Mouse (Mus musculus) neural tube, embryonic 11.5 days (tissue): Measurements from ENCODE around the gene Zfp384. TPM values are rescaled to one million over a fixed set of nuclear protein-coding genes. Genes with fewer than 3 reads are reported as not detected.

Experiments used
- ATAC-seq: fragments of 200-750 bp; cut with Nextera tagmentation; 2 replicates; pipeline ENCODE4 v1.8.0; 2017; ENCODE audit warnings: moderate number of reproducible peaks, mild to moderate bottlenecking, moderate TSS enrichment, moderate library complexity; ENCODE audit not compliant: insufficient read depth, low FRiP score, low TSS enrichment
- DNase-seq: peaks from one replicate; pipeline ENCODE4 v3.0.0-alpha.2; 2015; ENCODE audit warnings: low spot score
- H3K27ac ChIP-seq: fragments of 300-500 bp; sonication (generic); 2 replicates; pipeline ENCODE4 v1.5.1; 2014; ENCODE audit warnings: low read depth, mild to moderate bottlenecking, low read length
- H3K27me3 ChIP-seq: fragments of 300-500 bp; sonication (generic); 2 replicates; pipeline ENCODE4 v1.6.1; 2014; ENCODE audit warnings: mild to moderate bottlenecking, low read length, mixed read lengths; ENCODE audit not compliant: control insufficient read depth, insufficient read depth
- H3K36me3 ChIP-seq: fragments of 300-500 bp; sonication (generic); 2 replicates; pipeline ENCODE4 v1.6.1; 2014; ENCODE audit warnings: mild to moderate bottlenecking, low read length, moderate library complexity, mixed read lengths; ENCODE audit not compliant: control insufficient read depth, insufficient read depth
- H3K4me1 ChIP-seq: fragments of 300-500 bp; sonication (generic); 2 replicates; pipeline ENCODE4 v1.6.1; 2014; ENCODE audit warnings: low read length, mixed read lengths; ENCODE audit not compliant: control insufficient read depth, insufficient read depth
- H3K4me2 ChIP-seq: fragments of 300-500 bp; sonication (generic); 2 replicates; pipeline ENCODE4 v1.6.1; 2014; ENCODE audit warnings: low read depth, mild to moderate bottlenecking, moderate library complexity
- H3K4me3 ChIP-seq: fragments of 300-500 bp; sonication (generic); 2 replicates; pipeline ENCODE4 v1.5.1; 2014; ENCODE audit warnings: low read depth, low read length
- H3K9ac ChIP-seq: fragments of 300-500 bp; sonication (generic); 2 replicates; pipeline ENCODE4 v1.6.1; 2014; ENCODE audit warnings: mild to moderate bottlenecking, low read length
- H3K9me3 ChIP-seq: fragments of 300-500 bp; sonication (generic); 2 replicates; pipeline ENCODE4 v1.6.1; 2016; ENCODE audit warnings: low read length; ENCODE audit not compliant: control insufficient read depth
- WGBS: fragments of 180-500 bp; shearing (Covaris S2); extraction: QIAGEN DNeasy Blood & Tissue Kit; methylation state at CpG from one replicate; pipeline ENCODE4 v1.1.7; 2014; 5-methylcytosine and 5-hydroxymethylcytosine counted together
- polyA plus RNA-seq: library from polyadenylated mRNA; unstranded; fragments of >200 nt; fragmentation: Nextera tagmentation; extraction: Ambion mirVana; gene quantifications from 2 replicates; pipeline ENCODE4 v1.2.1, GENCODE M21; 2014

Zfp384 gene
- polyA plus RNA-seq = 9.7 and 10.2 TPM in 2 replicates

DNA sequence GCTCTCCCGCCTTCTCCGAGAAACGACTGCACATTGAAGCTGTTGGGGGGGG lies at the start of gene Zfp384:
Gene Zfp384, plus strand, starts transcription at position 17 of the 52 bp plus-strand sequence.
- H3K4me2 ChIP-seq = peak within 1 kb of the TSS; percentile 85
- WGBS = 0% methylated on average over 3 of the region's 3 CpGs
- ATAC-seq = no peak

GRCm38 (mm10) chr6:124959960-124960359 lies 49.0 kb upstream of the Zfp384 start:
- 89% methylated on average over 13 of the region's 13 CpGs for WGBS
- H3K4me2 ChIP-seq = no peak overlapping the region
- no peak overlapping the region for H3K4me3 ChIP-seq
- H3K9ac ChIP-seq = no peak overlapping the region
- H3K4me1 ChIP-seq = peaks cover 6% of the 10 kb centered on the region; the same call in 1 of the 2 replicates
- H3K36me3 ChIP-seq = peaks cover 8% of the 10 kb centered on the region
- ATAC-seq (no peak), DNase-seq (no peak)
- no peaks in the 10 kb centered on the region for H3K27me3 ChIP-seq
- no peak overlapping the region for H3K27ac ChIP-seq
- H3K9me3 ChIP-seq = no peaks in the 10 kb centered on the region

More for the DNA sequence above, at the start of gene Zfp384:
- DNase-seq = no peak
- Histone ChIP-seq H3K4me3 (peak within 1 kb of the TSS; percentile 90), H3K4me1 (peaks cover 5% of the 10 kb centered on the region), H3K9ac (peak within 1 kb of the TSS; percentile 94), H3K36me3 (0 out of 2 replicates have a peak, but pooled peaks cover 2% of the 10 kb centered on the region), H3K9me3 (no peaks in the 10 kb centered on the region), H3K27me3 (no peaks in the 10 kb centered on the region), H3K27ac (peak within 1 kb of the TSS; percentile 99)

- peaks cover 8% of the 10 kb centered on the region for H3K36me3 ChIP-seq
- WGBS = 93% methylated on average over 12 of the region's 12 CpGs
Measured at GRCm38 (mm10) chr6:124961021-124961420, 47.9 kb upstream of the Zfp384 start.

DNA sequence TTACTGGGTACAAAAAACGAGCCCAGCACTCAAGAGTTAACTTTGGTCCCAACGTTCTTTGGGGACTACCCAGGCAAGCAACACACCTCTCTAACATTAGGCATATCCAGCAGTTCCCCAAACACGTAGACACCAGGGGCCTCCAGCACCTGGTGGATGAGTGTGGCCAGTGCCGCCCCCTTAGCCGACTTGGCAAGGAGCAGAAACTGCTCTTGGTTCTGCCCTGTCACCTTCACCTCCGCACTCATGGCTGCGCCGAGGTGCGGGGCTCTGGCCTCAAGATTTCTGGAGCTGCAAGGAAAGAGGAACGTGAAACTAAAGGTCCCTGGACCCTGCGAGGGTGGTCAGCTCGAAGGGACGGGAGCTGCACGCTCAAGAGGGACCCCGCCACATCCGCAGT lies 44.3 kb upstream of the Zfp384 start:
- no peaks in the 10 kb centered on the region for H3K27me3 ChIP-seq
- WGBS = 45% methylated on average over 16 of the region's 16 CpGs
- no peak for DNase-seq
- H3K9me3 ChIP-seq = no peaks in the 10 kb centered on the region
- peak overlapping the region; percentile 92 for H3K9ac ChIP-seq
- peak; percentile 3; the same call in 1 of the 2 replicates for ATAC-seq
- H3K36me3 ChIP-seq = peaks cover 6% of the 10 kb centered on the region; the same call in 1 of the 2 replicates
- peaks cover 6% of the 10 kb centered on the region; the same call in 1 of the 2 replicates for H3K4me1 ChIP-seq
- peak overlapping the region; percentile 84 for H3K4me2 ChIP-seq
- no peak overlapping the region for H3K27ac ChIP-seq
- peak overlapping the region; percentile 76 for H3K4me3 ChIP-seq

More at GRCm38 (mm10) chr6:124961021-124961420, 47.9 kb upstream of the Zfp384 start:
- Histone ChIP-seq H3K9me3 (no peaks in the 10 kb centered on the region), H3K4me2 (no peak overlapping the region), H3K9ac (no peak overlapping the region), H3K4me3 (no peak overlapping the region), H3K27me3 (no peaks in the 10 kb centered on the region), H3K27ac (no peak overlapping the region), H3K4me1 (peaks cover 6% of the 10 kb centered on the region; the same call in 1 of the 2 replicates)
- no peak for ATAC-seq
- DNase-seq = no peak

DNA sequence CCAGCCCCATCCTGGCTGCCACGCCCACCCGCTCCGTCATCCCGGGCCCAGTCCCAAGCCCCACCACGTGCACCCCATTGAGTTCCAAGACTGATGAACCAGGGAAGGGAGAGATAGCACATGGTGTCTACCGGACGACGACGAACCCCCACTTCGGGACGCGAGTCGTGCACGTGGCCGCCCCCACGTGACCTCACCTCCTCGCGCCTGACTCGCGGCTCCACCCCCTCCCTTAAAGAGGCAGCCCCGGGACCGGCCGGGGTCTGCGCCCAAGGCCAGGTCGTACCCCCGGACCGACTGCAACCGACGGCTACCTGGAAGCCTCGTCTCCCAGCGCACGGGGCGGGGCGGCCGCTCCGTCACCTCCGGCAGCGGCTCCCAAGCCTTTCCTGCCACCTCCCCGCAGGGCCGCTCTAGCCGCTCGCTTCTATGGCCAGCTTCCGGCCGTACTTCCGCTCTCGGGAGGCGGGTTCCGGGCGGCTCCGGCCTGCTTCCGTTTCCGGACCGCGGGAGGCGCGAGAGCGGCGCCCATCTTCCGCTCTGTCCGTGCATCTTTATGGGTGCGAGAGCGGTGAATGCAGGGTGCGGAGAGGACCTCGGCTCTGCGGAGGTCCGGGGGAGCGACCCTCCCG lies 43.7 kb upstream of the Zfp384 start, which contains the start of gene Cops7a:
Gene Cops7a, minus strand, starts transcription at position 451 of the 632 bp plus-strand sequence.
- ATAC-seq (peak; percentile 91), DNase-seq (peak; percentile 97)
- Histone ChIP-seq H3K9ac (peak within 1 kb of the TSS; percentile 92), H3K4me2 (peak within 1 kb of the TSS; percentile 84), H3K4me3 (peak within 1 kb of the TSS; percentile 76), H3K27ac (peak within 1 kb of the TSS; percentile 85), H3K27me3 (no peaks in the 10 kb centered on the region), H3K9me3 (no peaks in the 10 kb centered on the region), H3K4me1 (peaks cover 6% of the 10 kb centered on the region; the same call in 1 of the 2 replicates), H3K36me3 (peaks cover 4% of the 10 kb centered on the region; the same call in 1 of the 2 replicates)
- WGBS = under 1% methylated on average over 65 of the region's 68 CpGs

GRCm38 (mm10) chr6:124965747-124966146 lies 43.2 kb upstream of the Zfp384 start:
- Histone ChIP-seq H3K4me2 (peak overlapping the region; percentile 84), H3K27ac (peak overlapping the region; percentile 85), H3K4me1 (peaks cover 6% of the 10 kb centered on the region; the same call in 1 of the 2 replicates), H3K36me3 (peaks cover 3% of the 10 kb centered on the region; the same call in 1 of the 2 replicates), H3K4me3 (peak overlapping the region; percentile 76), H3K27me3 (no peaks in the 10 kb centered on the region), H3K9me3 (no peaks in the 10 kb centered on the region), H3K9ac (peak overlapping the region; percentile 92)
- DNase-seq = no peak
- WGBS = 16% methylated on average over 15 of the region's 15 CpGs
- ATAC-seq = no peak

GRCm38 (mm10) chr6:124966466-124967118 lies 42.4 kb upstream of the Zfp384 start:
- Histone ChIP-seq H3K4me2 (no peak overlapping the region; the same call in 1 of the 2 replicates), H3K9ac (no peak overlapping the region), H3K4me3 (peak overlapping the region; percentile 76), H3K27ac (no peak overlapping the region), H3K9me3 (no peaks in the 10 kb centered on the region), H3K36me3 (peaks cover 2% of the 10 kb centered on the region; the same call in 1 of the 2 replicates), H3K27me3 (no peaks in the 10 kb centered on the region), H3K4me1 (peaks cover 6% of the 10 kb centered on the region; the same call in 1 of the 2 replicates)
- no peak for ATAC-seq
- WGBS = 98% methylated on average over 7 of the region's 7 CpGs
- no peak for DNase-seq

GRCm38 (mm10) chr6:124967766-124968165 lies 41.2 kb upstream of the Zfp384 start:
- no peak overlapping the region for H3K4me3 ChIP-seq
- WGBS = 69% methylated on average over 4 of the region's 4 CpGs

More at GRCm38 (mm10) chr6:124967766-124968165, 41.2 kb upstream of the Zfp384 start:
- ATAC-seq = no peak
- H3K4me1 ChIP-seq = peaks cover 6% of the 10 kb centered on the region; the same call in 1 of the 2 replicates
- no peaks in the 10 kb centered on the region for H3K36me3 ChIP-seq
- no peak overlapping the region for H3K27ac ChIP-seq
- no peak overlapping the region for H3K4me2 ChIP-seq
- no peaks in the 10 kb centered on the region for H3K27me3 ChIP-seq
- no peaks in the 10 kb centered on the region for H3K9me3 ChIP-seq
- peak; percentile 45 for DNase-seq
- H3K9ac ChIP-seq = no peak overlapping the region
